Mouse (Mus musculus): Measurements from ENCODE around the gene Lmo7. TPM values are rescaled to one million over a fixed set of nuclear protein-coding genes. Genes with fewer than 3 reads are reported as not detected.

The Lmo7 gene
- polyA plus RNA-seq, 1 experiment: 0.08 TPM

DNA sequence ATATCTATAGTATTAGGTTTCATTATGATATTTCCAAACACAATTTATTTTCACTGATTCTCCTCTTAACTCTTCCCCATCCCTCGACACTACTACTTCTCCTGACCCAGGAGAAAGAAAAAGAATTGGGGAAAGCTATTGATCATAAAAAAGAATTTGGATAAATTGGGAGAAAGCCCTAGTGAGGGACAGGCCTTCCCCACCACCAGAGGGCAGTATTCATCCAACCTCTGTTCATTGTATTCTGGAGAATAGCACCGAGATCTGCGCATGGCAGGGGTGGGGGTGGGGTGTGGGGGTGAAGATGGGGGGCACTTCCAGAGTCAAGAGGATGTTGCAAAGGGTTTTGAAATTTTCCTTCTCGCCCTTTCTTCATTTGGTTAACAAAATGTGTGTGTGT lies 44.9 kb downstream of the Lmo7 start:
- H3K4me1 ChIP-seq (ENCODE audit: control insufficient read depth): no peaks in the 10 kb centered on the region
- H3K27me3 ChIP-seq (ENCODE audit: control insufficient read depth): no peaks in the 10 kb centered on the region
- no peaks in the 10 kb centered on the region for H3K36me3 ChIP-seq (ENCODE audit: control insufficient read depth)
- H3K9me3 ChIP-seq (ENCODE audit: control insufficient read depth, low read length): no peaks in the 10 kb centered on the region
- no peak for TF ChIP-seq TAL1 (IDR thresholded peaks at IDR 0.05; ENCODE audit: low read length)
- no peak for TF ChIP-seq GATA1 (IDR thresholded peaks at IDR 0.05; ENCODE audit: low read length)
- H3K4me3 ChIP-seq (replicated peaks): no peak overlapping the region

DNA sequence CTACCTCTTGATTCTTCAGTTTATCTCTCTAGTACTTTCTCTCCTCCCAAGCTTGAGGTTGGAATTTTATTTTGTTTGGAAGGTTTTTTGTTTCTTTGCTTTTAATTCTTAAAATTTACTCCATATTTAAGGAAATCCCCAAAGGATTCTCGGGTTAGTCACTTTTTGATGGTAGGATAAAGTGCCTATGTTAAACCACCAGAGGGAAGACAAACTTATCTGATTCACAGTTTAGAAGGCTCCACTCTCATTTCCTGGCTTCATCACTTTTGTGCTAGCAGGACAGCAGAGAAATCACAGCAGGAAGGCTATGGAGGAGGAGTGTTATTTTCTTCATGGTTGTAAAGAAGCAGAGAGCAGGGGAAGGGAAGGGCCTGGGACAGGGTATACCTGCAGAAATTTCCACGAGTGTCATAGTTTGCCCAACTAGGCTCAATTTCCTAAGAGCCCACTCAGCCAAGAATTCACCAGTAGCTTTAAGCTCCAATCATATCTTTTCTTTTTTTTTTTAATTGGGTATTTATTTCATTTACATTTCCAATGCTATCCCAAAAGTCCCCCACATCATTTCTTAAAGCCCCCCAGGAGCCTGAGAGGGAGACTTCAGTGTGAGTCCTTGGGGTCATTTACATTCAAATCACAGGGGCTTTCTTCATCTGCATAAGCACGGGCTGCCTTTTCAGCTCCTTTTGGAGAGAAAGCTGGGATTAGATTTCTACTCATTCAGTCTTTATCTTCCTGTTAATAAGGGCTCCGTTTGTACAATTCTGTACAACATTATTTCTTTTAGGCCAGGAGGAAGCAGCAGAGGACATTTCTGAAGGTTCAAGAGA lies 46.8 kb downstream of the Lmo7 start:
- H3K36me3 ChIP-seq (ENCODE audit: control insufficient read depth): no peaks in the 10 kb centered on the region
- TF ChIP-seq TAL1 (IDR thresholded peaks at IDR 0.05; ENCODE audit: low read length): no peak
- TF ChIP-seq GATA1 (IDR thresholded peaks at IDR 0.05; ENCODE audit: low read length): no peak
- no peak overlapping the region for H3K4me3 ChIP-seq (replicated peaks)
- no peaks in the 10 kb centered on the region for H3K9me3 ChIP-seq (ENCODE audit: control insufficient read depth, low read length)
- H3K4me1 ChIP-seq (ENCODE audit: control insufficient read depth): no peaks in the 10 kb centered on the region
- no peaks in the 10 kb centered on the region for H3K27me3 ChIP-seq (ENCODE audit: control insufficient read depth)

GRCm38 (mm10) chr14:101777129-101777493 lies 47.4 kb downstream of the Lmo7 start:
- H3K9me3 ChIP-seq (ENCODE audit: control insufficient read depth, low read length): no peaks in the 10 kb centered on the region
- no peaks in the 10 kb centered on the region for H3K36me3 ChIP-seq (ENCODE audit: control insufficient read depth)
- H3K4me3 ChIP-seq (replicated peaks): no peak overlapping the region
- TF ChIP-seq GATA1 (IDR thresholded peaks at IDR 0.05; ENCODE audit: low read length) (no peak), TAL1 (IDR thresholded peaks at IDR 0.05; ENCODE audit: low read length) (no peak)
- no peaks in the 10 kb centered on the region for H3K27me3 ChIP-seq (ENCODE audit: control insufficient read depth)
- H3K4me1 ChIP-seq (ENCODE audit: control insufficient read depth): no peaks in the 10 kb centered on the region

DNA sequence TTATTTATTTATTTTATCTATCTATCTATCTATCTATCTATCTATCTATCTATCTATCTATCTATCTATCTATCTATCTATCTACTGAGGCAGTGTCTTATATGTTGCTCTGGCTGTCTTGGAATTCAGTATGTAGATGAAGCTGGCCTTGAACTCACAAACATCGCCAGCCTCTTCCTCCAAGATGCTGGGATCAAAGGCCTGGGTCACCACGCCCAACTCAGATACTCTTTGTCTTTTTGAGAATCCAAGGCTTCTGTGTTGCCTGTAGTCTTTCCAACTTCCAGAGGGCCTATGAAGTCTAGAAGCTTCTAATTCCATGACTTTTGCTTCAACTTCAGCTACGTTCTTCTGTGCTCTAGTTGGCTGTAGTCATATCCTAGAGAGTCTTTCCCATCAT lies 48.7 kb downstream of the Lmo7 start:
- Histone ChIP-seq H3K36me3 (ENCODE audit: control insufficient read depth) (no peaks in the 10 kb centered on the region), H3K9me3 (ENCODE audit: control insufficient read depth, low read length) (no peaks in the 10 kb centered on the region), H3K4me3 (replicated peaks) (no peak overlapping the region), H3K27me3 (ENCODE audit: control insufficient read depth) (no peaks in the 10 kb centered on the region), H3K4me1 (ENCODE audit: control insufficient read depth) (no peaks in the 10 kb centered on the region)
- no peak for TF ChIP-seq GATA1 (IDR thresholded peaks at IDR 0.05; ENCODE audit: low read length)
- TF ChIP-seq TAL1 (IDR thresholded peaks at IDR 0.05; ENCODE audit: low read length): no peak

- H3K9me3 ChIP-seq (ENCODE audit: control insufficient read depth, low read length): no peaks in the 10 kb centered on the region
- no peak for TF ChIP-seq TAL1 (IDR thresholded peaks at IDR 0.05; ENCODE audit: low read length)
- no peak for TF ChIP-seq GATA1 (IDR thresholded peaks at IDR 0.05; ENCODE audit: low read length)
- H3K27me3 ChIP-seq (ENCODE audit: control insufficient read depth): no peaks in the 10 kb centered on the region
- no peaks in the 10 kb centered on the region for H3K36me3 ChIP-seq (ENCODE audit: control insufficient read depth)
- H3K4me3 ChIP-seq (replicated peaks): no peak overlapping the region
- H3K4me1 ChIP-seq (ENCODE audit: control insufficient read depth): no peaks in the 10 kb centered on the region
Observed at GRCm38 (mm10) chr14:101780016-101780415, 50.3 kb downstream of the Lmo7 start.

GRCm38 (mm10) chr14:101781219-101781618 lies 51.5 kb downstream of the Lmo7 start:
- Histone ChIP-seq H3K4me1 (ENCODE audit: control insufficient read depth) (no peaks in the 10 kb centered on the region), H3K27me3 (ENCODE audit: control insufficient read depth) (no peaks in the 10 kb centered on the region), H3K4me3 (replicated peaks) (no peak overlapping the region), H3K9me3 (ENCODE audit: control insufficient read depth, low read length) (no peaks in the 10 kb centered on the region), H3K36me3 (ENCODE audit: control insufficient read depth) (no peaks in the 10 kb centered on the region)
- no peak for TF ChIP-seq TAL1 (IDR thresholded peaks at IDR 0.05; ENCODE audit: low read length)
- TF ChIP-seq GATA1 (IDR thresholded peaks at IDR 0.05; ENCODE audit: low read length): no peak

DNA sequence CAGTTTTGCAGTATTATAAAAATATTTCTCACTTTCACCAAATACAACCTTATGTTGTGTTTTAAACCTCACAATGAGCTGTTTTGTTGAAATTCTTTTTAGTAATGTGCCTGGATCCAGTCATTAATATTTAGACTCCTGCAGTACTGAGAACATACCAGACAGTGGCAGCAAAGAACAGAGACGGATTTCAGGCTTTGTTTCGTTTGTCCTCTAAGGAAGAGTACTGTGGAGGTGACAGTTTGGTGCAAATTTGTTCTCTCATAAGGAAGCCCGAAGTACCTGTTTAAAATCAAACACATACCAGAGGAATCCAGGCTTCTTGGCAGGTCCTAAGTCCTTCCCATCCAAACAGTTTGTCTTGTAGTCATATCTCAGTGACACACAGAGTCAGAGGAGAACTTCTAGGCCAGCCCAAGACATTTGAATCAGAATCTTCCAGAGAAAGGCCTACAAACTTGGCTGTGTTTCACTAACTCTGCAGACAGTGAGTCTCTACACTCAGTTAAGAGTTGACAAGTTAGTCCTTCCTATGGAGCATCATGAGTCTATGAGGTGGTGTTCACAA lies 52.3 kb downstream of the Lmo7 start:
- TF ChIP-seq GATA1 (IDR thresholded peaks at IDR 0.05; ENCODE audit: low read length) (no peak), TAL1 (IDR thresholded peaks at IDR 0.05; ENCODE audit: low read length) (no peak)
- H3K4me1 ChIP-seq (ENCODE audit: control insufficient read depth): no peaks in the 10 kb centered on the region

DNA sequence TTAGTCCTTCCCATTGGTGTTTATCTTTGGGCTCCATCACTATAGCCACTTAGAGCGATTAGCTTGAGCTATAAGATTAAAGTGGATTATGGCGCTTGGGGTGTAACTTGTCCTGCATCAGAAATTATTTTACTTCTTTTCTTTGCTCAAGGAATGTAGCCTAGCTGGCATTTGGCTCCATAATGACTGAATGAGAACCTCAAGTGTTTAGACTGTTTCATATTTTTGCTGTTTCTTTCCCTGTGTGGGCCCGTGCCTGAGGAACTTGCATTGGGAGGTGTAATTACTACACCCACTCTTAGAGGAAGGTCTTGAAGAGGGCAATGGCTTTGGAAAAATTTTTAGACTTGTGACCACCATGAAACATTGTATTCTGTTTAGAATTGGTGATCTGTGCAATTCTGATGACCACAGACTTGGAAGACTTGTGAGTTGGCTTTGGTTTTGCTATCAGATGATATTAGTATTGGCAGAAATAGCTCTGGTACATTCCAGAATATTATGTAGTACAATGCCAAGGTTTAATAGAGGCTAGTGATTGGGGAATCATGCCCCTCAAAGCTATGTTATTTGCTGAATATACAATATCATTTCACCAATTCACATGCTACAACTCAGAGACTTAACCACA lies 54.7 kb downstream of the Lmo7 start:
- H3K36me3 ChIP-seq (ENCODE audit: control insufficient read depth): no peaks in the 10 kb centered on the region
- H3K4me1 ChIP-seq (ENCODE audit: control insufficient read depth): no peaks in the 10 kb centered on the region
- no peaks in the 10 kb centered on the region for H3K27me3 ChIP-seq (ENCODE audit: control insufficient read depth)
- no peaks in the 10 kb centered on the region for H3K9me3 ChIP-seq (ENCODE audit: control insufficient read depth, low read length)
- no peak for TF ChIP-seq GATA1 (IDR thresholded peaks at IDR 0.05; ENCODE audit: low read length)
- H3K4me3 ChIP-seq (replicated peaks): no peak overlapping the region

More for the DNA sequence above, 52.3 kb downstream of the Lmo7 start:
- no peaks in the 10 kb centered on the region for H3K36me3 ChIP-seq (ENCODE audit: control insufficient read depth)
- no peaks in the 10 kb centered on the region for H3K27me3 ChIP-seq (ENCODE audit: control insufficient read depth)
- no peaks in the 10 kb centered on the region for H3K9me3 ChIP-seq (ENCODE audit: control insufficient read depth, low read length)
- no peak overlapping the region for H3K4me3 ChIP-seq (replicated peaks)

DNA sequence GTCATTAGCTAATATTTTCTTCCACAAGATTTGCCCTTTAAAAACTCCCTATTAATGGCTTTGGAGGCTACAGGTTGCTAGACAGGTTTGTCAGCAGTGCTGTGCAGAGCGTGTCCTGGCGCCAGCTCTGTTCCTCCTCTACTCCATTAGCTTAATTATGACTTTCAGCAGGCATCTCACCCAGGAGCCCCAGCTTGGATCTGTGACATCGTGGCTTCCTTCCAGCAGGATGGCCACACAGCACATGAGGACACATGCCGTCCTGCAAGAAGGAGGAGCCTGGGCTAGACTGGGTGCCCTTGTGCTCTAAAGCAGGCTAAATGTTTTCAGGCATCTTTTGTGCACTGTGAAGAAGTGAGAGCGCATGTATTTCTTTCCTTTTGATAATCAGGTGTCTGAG lies 58.1 kb downstream of the Lmo7 start:
- no peaks in the 10 kb centered on the region for H3K36me3 ChIP-seq (ENCODE audit: control insufficient read depth)
- no peaks in the 10 kb centered on the region for H3K9me3 ChIP-seq (ENCODE audit: control insufficient read depth, low read length)
- TF ChIP-seq TAL1 (IDR thresholded peaks at IDR 0.05; ENCODE audit: low read length) (no peak), GATA1 (IDR thresholded peaks at IDR 0.05; ENCODE audit: low read length) (no peak)
- no peak overlapping the region for H3K4me3 ChIP-seq (replicated peaks)
- no peaks in the 10 kb centered on the region for H3K27me3 ChIP-seq (ENCODE audit: control insufficient read depth)
- no peaks in the 10 kb centered on the region for H3K4me1 ChIP-seq (ENCODE audit: control insufficient read depth)

All from erythroblast, embryonic 14.5 days (primary cell).